Comparison of ENCODE assay signal across 8 mouse cellular contexts in genomic region chr2:61402588-61403487, GRCm38 (mm10).
DNase-seq lines count a peak whose midpoint lies in the region; ATAC-seq and TF ChIP-seq lines count a peak whose summit lies in the region.

No protein-coding gene starts in this region.

- no peaks in the 10 kb centered on the region for H3K36me3 ChIP-seq in hindbrain, embryonic 14.5 days (replicated peaks; ENCODE audit: control insufficient read depth, insufficient read depth)
- H3K36me3 ChIP-seq in midbrain, embryonic 12.5 days: no peaks in the 10 kb centered on the region

- DNase-seq in left cerebral cortex, adult 2 months (ENCODE audit: extremely low spot score in 1 of 2, low spot score in 2 of 2): no peak
- no peak for DNase-seq in left cerebral cortex, adult 8-10 months (ENCODE audit: low spot score in 2 of 2)
- peak; percentile 36 for DNase-seq in embryo, embryonic 11 days
- DNase-seq in hindbrain, embryonic 14.5 days (ENCODE audit: low spot score): no peak
- DNase-seq in natural killer cell, adult 2 months (ENCODE audit: low spot score in 2 of 2): no peak
- no peak for DNase-seq in ovary, postnatal 10 days (ENCODE audit: low spot score)
- DNase-seq in cerebellum, adult 9-11 months: no peak

- H3K4me3 ChIP-seq in left cerebral cortex, adult 2 months: peak overlapping the region; percentile 48
- peak overlapping the region; percentile 35 for H3K4me3 ChIP-seq in hindbrain, embryonic 14.5 days (replicated peaks; ENCODE audit: low read length)
- H3K4me3 ChIP-seq in midbrain, embryonic 12.5 days: peak overlapping the region; percentile 39

- peak overlapping the region; percentile 56 for H3K9ac ChIP-seq in hindbrain, embryonic 14.5 days
- H3K9ac ChIP-seq in midbrain, embryonic 12.5 days (replicated peaks): no peak overlapping the region; the same call in 1 of the 2 replicates

- peak; percentile 56 for ATAC-seq in hindbrain, embryonic 14.5 days (ENCODE audit: low FRiP score)
- peak; percentile 53; the same call in 1 of the 2 replicates for ATAC-seq in midbrain, embryonic 12.5 days (ENCODE audit: low FRiP score, low read depth)

- H3K4me1 ChIP-seq in hindbrain, embryonic 14.5 days (replicated peaks; ENCODE audit: control insufficient read depth, insufficient read depth, low read length): peaks cover 20% of the 10 kb centered on the region
- H3K4me1 ChIP-seq in midbrain, embryonic 12.5 days: peaks cover 7% of the 10 kb centered on the region; the same call in 1 of the 2 replicates

- peak overlapping the region; percentile 74 for H3K4me2 ChIP-seq in hindbrain, embryonic 14.5 days (replicated peaks)
- peak overlapping the region; percentile 57 for H3K4me2 ChIP-seq in midbrain, embryonic 12.5 days (replicated peaks)

- intact Hi-C loops in left cerebral cortex, adult 2 months (cut with DNase I): loop anchor here (2.0 to 5.0 kb wide), 4 partner anchors 441 to 682 kb away; partner anchors contain the start of gene Rbms1

- TF ChIP-seq CTCF in left cerebral cortex, adult 2 months (IDR thresholded peaks at IDR 0.05): no peak

- H3K27me3 ChIP-seq in hindbrain, embryonic 14.5 days (ENCODE audit: control insufficient read depth, insufficient read depth, low read length): no peaks in the 10 kb centered on the region
- H3K27me3 ChIP-seq in midbrain, embryonic 12.5 days: no peaks in the 10 kb centered on the region; the same call in 1 of the 2 replicates

- H3K9me3 ChIP-seq in hindbrain, embryonic 14.5 days (ENCODE audit: control insufficient read depth, low read length): no peaks in the 10 kb centered on the region
- no peaks in the 10 kb centered on the region for H3K9me3 ChIP-seq in midbrain, embryonic 12.5 days

- 5% methylated on average over 15 of the region's 15 CpGs for WGBS in hindbrain, embryonic 14.5 days
- 7% methylated on average over 15 of the region's 15 CpGs for WGBS in midbrain, embryonic 12.5 days

- no peak overlapping the region for H3K27ac ChIP-seq in left cerebral cortex, adult 2 months
- peak overlapping the region; percentile 55 for H3K27ac ChIP-seq in hindbrain, embryonic 14.5 days
- H3K27ac ChIP-seq in midbrain, embryonic 12.5 days (replicated peaks): no peak overlapping the region
